In genomic region chr8:98496793-98497192, GRCm38 (mm10) we compare ENCODE assay signal across 19 mouse cellular contexts.
A peak's percentile ranks its signal among the peaks of the same experiment; 100 is the strongest.
DNase-seq lines count a peak whose midpoint lies in the region; ATAC-seq lines count a peak whose summit lies in the region.
"Had no signal": no experiment of that assay in that cellular context is flagged by ENCODE, and none has a peak within 500 bp of the region (broad histone marks: within the 10 kb centered on the region; RNA-seq: fewer than 3 reads in every experiment).

No protein-coding gene starts in this region.

- no peak overlapping the region for H3K27ac ChIP-seq in limb, embryonic 12.5 days
- H3K27ac ChIP-seq in limb, embryonic 10.5 days: no peak overlapping the region
- no peak overlapping the region for H3K27ac ChIP-seq in limb, embryonic 13.5 days

- no peaks in the 10 kb centered on the region for H3K4me1 ChIP-seq in limb, embryonic 12.5 days (replicated peaks)
- H3K4me1 ChIP-seq in limb, embryonic 10.5 days: no peaks in the 10 kb centered on the region
- H3K4me1 ChIP-seq in limb, embryonic 13.5 days: no peaks in the 10 kb centered on the region

- H3K4me2 ChIP-seq in limb, embryonic 12.5 days: no peak overlapping the region
- no peak overlapping the region for H3K4me2 ChIP-seq in limb, embryonic 13.5 days (replicated peaks)

- WGBS in limb, embryonic 12.5 days: 52% methylated on average over 3 of the region's 3 CpGs
- WGBS in limb, embryonic 10.5 days: 82% methylated on average over 3 of the region's 3 CpGs
- WGBS in limb, embryonic 13.5 days: 52% methylated on average over 3 of the region's 3 CpGs

- ATAC-seq in limb, embryonic 12.5 days (ENCODE audit: insufficient number of reproducible peaks, insufficient read depth, low FRiP score, low TSS enrichment, low read depth): peak; percentile 56
- ATAC-seq in limb, embryonic 13.5 days (ENCODE audit: low FRiP score, low read depth): peak; percentile 51; the same call in 1 of the 2 replicates
- ATAC-seq: activated CD4-positive, CD25-positive, alpha-beta regulatory T cell, adult 4 months; CD4-positive, CD25-positive, alpha-beta regulatory T cell, adult 4 months; Patski had no signal

- no peaks in the 10 kb centered on the region for H3K36me3 ChIP-seq in limb, embryonic 12.5 days
- no peaks in the 10 kb centered on the region for H3K36me3 ChIP-seq in limb, embryonic 10.5 days
- H3K36me3 ChIP-seq in limb, embryonic 13.5 days: no peaks in the 10 kb centered on the region
- H3K36me3 ChIP-seq: G1E had no signal

- no peak overlapping the region for H3K4me3 ChIP-seq in limb, embryonic 12.5 days (replicated peaks)
- H3K4me3 ChIP-seq in limb, embryonic 10.5 days: no peak overlapping the region
- no peak overlapping the region for H3K4me3 ChIP-seq in limb, embryonic 13.5 days

- no peaks in the 10 kb centered on the region for H3K9me3 ChIP-seq in limb, embryonic 12.5 days
- no peaks in the 10 kb centered on the region for H3K9me3 ChIP-seq in limb, embryonic 10.5 days (replicated peaks)
- H3K9me3 ChIP-seq in limb, embryonic 13.5 days: no peaks in the 10 kb centered on the region
- H3K9me3 ChIP-seq: G1E had no signal

- no peaks in the 10 kb centered on the region for H3K27me3 ChIP-seq in limb, embryonic 12.5 days
- no peaks in the 10 kb centered on the region for H3K27me3 ChIP-seq in limb, embryonic 10.5 days (ENCODE audit: low read depth, poor library complexity, severe bottlenecking)
- no peaks in the 10 kb centered on the region for H3K27me3 ChIP-seq in limb, embryonic 13.5 days
- H3K27me3 ChIP-seq: CH12.LX, Patski had no signal

- H3K9ac ChIP-seq in limb, embryonic 12.5 days (replicated peaks): no peak overlapping the region
- H3K9ac ChIP-seq in limb, embryonic 13.5 days: no peak overlapping the region

- DNase-seq in limb, embryonic 10.5 days (ENCODE audit: low spot score): no peak
- DNase-seq in liver: no peak
- DNase-seq: adrenal gland, adult 2 months; adrenal gland, adult 8-10 months; adrenal gland, postnatal 10 days; adrenal gland, postnatal 14 days; adrenal gland, postnatal 25 days; adrenal gland, postnatal 36 days; B cell, adult 2 months; cerebellum, adult 11 months; cerebellum, adult 11-12 months; cerebellum, adult 18-20 months had no signal
